Mouse (Mus musculus) hindbrain, embryonic 14.5 days (tissue): ENCODE results near the gene Mcm2. TPM values are rescaled to one million over a fixed set of nuclear protein-coding genes. Genes with fewer than 3 reads are reported as not detected.
A peak's percentile ranks its signal among the peaks of the same experiment; 100 is the strongest.

Experiments
- ATAC-seq: fragments of 200-750 bp; cut with Nextera tagmentation; 2 replicates; pipeline ENCODE4 v1.8.0; 2017; ENCODE audit warnings: moderate number of reproducible peaks, mild to moderate bottlenecking, moderate TSS enrichment, moderate library complexity; ENCODE audit not compliant: low FRiP score
- DNase-seq: peaks from one replicate; pipeline ENCODE4 v3.0.0-alpha.2; 2015; ENCODE audit warnings: low spot score
- H3K27ac ChIP-seq: fragments of 300-500 bp; sonication (generic); 2 replicates; pipeline ENCODE4 v1.5.1; 2014; ENCODE audit warnings: mild to moderate bottlenecking, moderate library complexity
- H3K27me3 ChIP-seq: fragments of 300-500 bp; sonication (generic); 2 replicates; pipeline ENCODE4 v1.6.1; 2014; ENCODE audit warnings: mild to moderate bottlenecking, low read length, mixed read lengths; ENCODE audit not compliant: control insufficient read depth, insufficient read depth
- H3K36me3 ChIP-seq: fragments of 300-500 bp; sonication (generic); replicated peaks from 2 replicates; pipeline ENCODE4 v1.6.1; 2014; ENCODE audit not compliant: control insufficient read depth, insufficient read depth
- H3K4me1 ChIP-seq: fragments of 300-500 bp; sonication (generic); replicated peaks from 2 replicates; pipeline ENCODE4 v1.6.1; 2014; ENCODE audit warnings: antibody characterized with exemption, low read length, mixed read lengths; ENCODE audit not compliant: control insufficient read depth, insufficient read depth
- H3K4me2 ChIP-seq: fragments of 300-500 bp; sonication (generic); replicated peaks from 2 replicates; pipeline ENCODE4 v1.6.1; 2014; ENCODE audit warnings: mild to moderate bottlenecking, moderate library complexity
- H3K4me3 ChIP-seq: fragments of 300-500 bp; sonication (generic); replicated peaks from 2 replicates; pipeline ENCODE4 v1.5.1; 2014; ENCODE audit warnings: mild to moderate bottlenecking, low read length
- H3K9ac ChIP-seq: fragments of 300-500 bp; sonication (generic); 2 replicates; pipeline ENCODE4 v1.6.1; 2014
- H3K9me3 ChIP-seq: fragments of 300-500 bp; sonication (generic); 2 replicates; pipeline ENCODE4 v1.6.1; 2016; ENCODE audit warnings: low read length; ENCODE audit not compliant: control insufficient read depth
- WGBS: fragments of 180-500 bp; shearing (Covaris S2); extraction: QIAGEN DNeasy Blood & Tissue Kit; methylation state at CpG from one replicate; pipeline ENCODE4 v1.1.7; 2014; 5-methylcytosine and 5-hydroxymethylcytosine counted together
- polyA plus RNA-seq: library from polyadenylated mRNA; unstranded; fragments of >200 nt; fragmentation: Nextera tagmentation; extraction: Ambion mirVana; gene quantifications from 2 replicates; pipeline ENCODE4 v1.2.1, GENCODE M21; 2014

Mcm2 gene
- polyA plus RNA-seq, 1 experiment from 2014 or later, result 27.0 TPM

DNA sequence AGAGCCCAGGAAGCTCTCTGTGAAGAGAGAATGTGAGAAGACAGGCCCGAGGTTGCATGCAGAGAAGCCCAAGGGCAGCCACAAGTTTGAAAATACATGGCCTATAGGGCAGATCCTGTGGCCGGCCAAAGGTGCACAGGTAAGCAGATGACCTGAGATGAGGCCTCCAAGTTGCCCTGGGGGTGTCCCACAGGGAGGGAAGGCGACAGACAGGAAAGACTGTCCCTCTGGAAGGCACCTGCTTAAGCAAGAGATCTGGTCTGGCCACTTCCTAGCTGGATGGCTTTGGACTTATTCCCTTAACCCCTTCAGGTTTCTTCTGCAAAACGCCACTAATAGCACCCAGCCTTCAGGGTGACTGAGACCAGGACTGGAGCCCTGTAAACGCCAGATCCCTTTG is 2.9 kb upstream of the Mcm2 start:
- ATAC-seq (peak; percentile 1; the same call in 1 of the 2 replicates), DNase-seq (no peak)
- Histone ChIP-seq H3K36me3 (no peaks in the 10 kb centered on the region), H3K27me3 (no peaks in the 10 kb centered on the region), H3K4me3 (peak overlapping the region; percentile 57), H3K4me2 (peak overlapping the region; percentile 98), H3K9ac (peak overlapping the region; percentile 75), H3K27ac (peak overlapping the region; percentile 66), H3K4me1 (peaks cover 26% of the 10 kb centered on the region), H3K9me3 (no peaks in the 10 kb centered on the region)
- WGBS, result 10% methylated on average over 5 of the region's 5 CpGs

DNA sequence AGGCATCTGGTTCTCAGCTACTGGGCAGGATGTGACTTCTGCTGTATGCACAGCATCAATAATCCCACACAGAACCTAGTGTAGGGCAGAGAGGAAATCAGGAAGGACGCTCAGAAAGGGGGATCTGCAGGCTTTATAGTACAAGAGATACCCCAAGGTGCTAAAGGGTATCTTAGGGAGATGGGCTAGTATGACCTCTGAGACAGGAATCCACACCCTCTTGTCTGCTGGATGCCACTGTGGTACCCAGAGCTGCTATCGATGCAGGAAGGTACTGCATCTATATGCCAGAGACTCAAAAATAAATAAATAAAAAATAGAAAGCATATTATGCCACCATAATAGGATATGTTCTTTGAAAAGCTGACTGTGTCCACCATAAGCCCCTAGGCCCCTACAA is 1.0 kb upstream of the Mcm2 start:
- H3K27me3 ChIP-seq, result no peaks in the 10 kb centered on the region
- ATAC-seq, result no peak
- H3K36me3 ChIP-seq, result no peaks in the 10 kb centered on the region; the same call in 1 of the 2 replicates
- H3K4me3 ChIP-seq, result no peak overlapping the region
- H3K27ac ChIP-seq, result no peak overlapping the region
- 95% methylated on average over 2 of the region's 2 CpGs for WGBS
- no peak for DNase-seq
- H3K4me2 ChIP-seq, result no peak overlapping the region
- H3K4me1 ChIP-seq, result peaks cover 26% of the 10 kb centered on the region
- no peaks in the 10 kb centered on the region for H3K9me3 ChIP-seq
- no peak overlapping the region for H3K9ac ChIP-seq

DNA sequence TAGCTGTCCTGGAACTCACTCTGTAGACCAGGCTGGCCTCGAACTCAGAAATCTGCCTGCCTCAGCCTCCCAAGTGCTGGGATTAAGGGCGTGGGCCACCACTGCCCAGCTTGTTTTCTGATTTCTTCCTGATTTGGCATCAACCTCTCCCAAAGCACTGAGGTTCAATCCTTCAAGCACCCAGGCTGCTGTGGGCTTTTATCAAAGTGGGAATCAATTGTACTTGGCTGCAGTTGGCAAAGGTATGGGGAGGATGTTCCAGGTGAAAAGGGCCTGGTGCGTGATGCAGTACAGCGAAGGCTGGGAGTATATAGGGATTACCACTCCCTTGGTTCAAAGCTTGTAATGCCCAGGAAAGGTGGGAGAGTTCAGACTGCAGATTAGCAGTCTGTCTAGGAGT is 506 bp upstream of the Mcm2 start:
- Histone ChIP-seq H3K27ac (no peak overlapping the region), H3K27me3 (no peaks in the 10 kb centered on the region), H3K9ac (no peak overlapping the region), H3K4me1 (peaks cover 24% of the 10 kb centered on the region), H3K4me2 (peak overlapping the region; percentile 88), H3K36me3 (no peaks in the 10 kb centered on the region; the same call in 1 of the 2 replicates), H3K4me3 (peak overlapping the region; percentile 49; the same call in 1 of the 2 replicates), H3K9me3 (no peaks in the 10 kb centered on the region)
- DNase-seq, result no peak
- WGBS, result 61% methylated on average over 4 of the region's 4 CpGs
- no peak for ATAC-seq

DNA sequence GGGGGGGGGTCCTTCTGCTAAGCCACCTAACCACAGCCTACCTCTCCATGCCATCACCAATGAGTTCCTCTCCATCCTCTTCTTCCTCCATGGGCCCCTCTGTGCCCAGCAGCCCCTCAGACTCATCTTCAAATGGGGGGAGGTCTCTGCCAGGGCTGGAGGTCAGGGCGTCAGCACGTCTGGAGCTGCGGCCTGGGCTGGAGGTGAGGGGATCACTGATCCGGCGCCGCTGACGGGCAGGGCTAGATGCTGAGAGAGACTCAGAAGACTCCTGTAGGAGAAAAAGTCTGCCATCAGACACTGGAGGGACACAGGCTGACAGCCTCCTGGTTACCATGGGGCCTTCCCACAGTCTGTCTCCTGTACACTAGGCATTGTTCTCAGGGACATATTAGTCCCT is 1.3 kb downstream of the Mcm2 start:
- Histone ChIP-seq H3K4me3 (no peak overlapping the region), H3K27me3 (no peaks in the 10 kb centered on the region), H3K9ac (no peak overlapping the region), H3K4me2 (peak overlapping the region; percentile 88), H3K9me3 (no peaks in the 10 kb centered on the region), H3K4me1 (peaks cover 10% of the 10 kb centered on the region), H3K36me3 (peaks cover 2% of the 10 kb centered on the region; the same call in 1 of the 2 replicates), H3K27ac (no peak overlapping the region)
- 60% methylated on average over 7 of the region's 7 CpGs for WGBS
- DNase-seq (no peak), ATAC-seq (no peak)

DNA sequence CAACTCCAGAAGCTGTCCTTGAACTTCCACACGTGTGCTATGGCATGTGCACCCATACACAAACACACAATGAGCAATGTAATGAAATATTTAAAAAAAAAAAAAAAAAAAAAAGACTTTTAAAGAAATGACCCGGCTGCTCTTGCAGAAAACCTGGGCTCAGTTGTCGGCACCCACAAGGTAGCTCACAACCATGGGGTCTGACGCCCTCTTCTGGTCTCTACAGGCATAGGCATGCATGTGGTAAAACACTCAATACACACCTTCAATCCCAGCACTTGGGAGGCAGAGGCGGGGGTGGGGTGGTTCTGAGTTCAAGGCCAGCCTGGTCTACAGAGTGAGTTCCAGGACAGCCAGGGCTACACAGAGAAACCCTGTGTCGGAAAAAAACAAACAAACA is 2.6 kb downstream of the Mcm2 start:
- no peaks in the 10 kb centered on the region for H3K9me3 ChIP-seq
- H3K4me1 ChIP-seq, result 0 out of 2 replicates have a peak, but pooled peaks cover 3% of the 10 kb centered on the region
- DNase-seq, result no peak
- ATAC-seq, result no peak
- no peak overlapping the region for H3K4me3 ChIP-seq
- H3K27ac ChIP-seq, result no peak overlapping the region
- WGBS, result 94% methylated on average over 6 of the region's 6 CpGs
- H3K4me2 ChIP-seq, result no peak overlapping the region
- H3K27me3 ChIP-seq, result no peaks in the 10 kb centered on the region
- peaks cover 8% of the 10 kb centered on the region; the same call in 1 of the 2 replicates for H3K36me3 ChIP-seq
- no peak overlapping the region for H3K9ac ChIP-seq

DNA sequence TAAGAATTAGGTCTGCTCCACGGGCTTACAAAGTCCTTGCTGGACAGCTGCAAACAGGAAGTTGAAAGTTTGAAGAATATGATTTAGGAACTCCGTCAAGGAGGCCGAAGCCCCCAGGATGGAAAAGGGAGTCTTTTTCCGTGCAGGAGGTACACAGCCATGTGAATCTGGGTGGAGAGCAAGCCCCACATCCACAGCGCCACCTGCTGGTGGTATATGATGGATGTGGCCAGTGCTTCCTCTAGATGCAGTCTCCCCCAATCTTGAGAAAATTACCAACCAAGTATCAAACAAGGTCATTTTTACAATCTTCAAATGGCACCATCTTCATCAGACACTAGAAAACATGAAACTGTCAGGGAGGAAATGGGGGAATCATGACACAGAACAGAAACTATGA is 5.0 kb downstream of the Mcm2 start:
- H3K9ac ChIP-seq, result no peak overlapping the region
- peak; percentile 79 for DNase-seq
- H3K36me3 ChIP-seq, result peaks cover 21% of the 10 kb centered on the region
- H3K9me3 ChIP-seq, result no peaks in the 10 kb centered on the region
- no peak overlapping the region for H3K27ac ChIP-seq
- WGBS, result 57% methylated on average over 5 of the region's 5 CpGs
- no peak for ATAC-seq
- H3K4me3 ChIP-seq, result no peak overlapping the region
- H3K4me2 ChIP-seq, result no peak overlapping the region
- H3K27me3 ChIP-seq, result no peaks in the 10 kb centered on the region
- H3K4me1 ChIP-seq, result 0 out of 2 replicates have a peak, but pooled peaks cover 3% of the 10 kb centered on the region

DNA sequence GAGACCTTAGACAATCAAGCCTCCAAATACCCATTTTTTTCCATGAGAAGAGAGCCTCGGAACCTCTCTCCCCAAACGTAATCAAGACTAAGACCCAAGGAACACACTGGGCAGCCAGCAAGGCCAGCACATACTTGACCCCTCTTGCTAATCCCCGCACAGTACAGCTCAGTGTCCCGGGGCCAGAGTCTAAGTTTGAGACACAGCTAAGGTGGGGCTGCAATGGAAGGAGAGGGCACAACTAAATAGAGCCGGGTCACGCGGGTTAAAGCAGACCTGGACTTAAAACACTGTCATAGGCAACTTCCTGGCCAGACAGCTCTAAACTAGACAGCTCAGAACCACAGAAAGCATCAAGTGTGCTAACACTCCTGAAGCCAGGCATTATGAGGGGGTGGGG is 7.7 kb downstream of the Mcm2 start:
- no peak overlapping the region for H3K27ac ChIP-seq
- 94% methylated on average over 7 of the region's 7 CpGs for WGBS
- H3K27me3 ChIP-seq, result no peaks in the 10 kb centered on the region
- H3K9ac ChIP-seq, result no peak overlapping the region
- H3K4me2 ChIP-seq, result no peak overlapping the region
- ATAC-seq (no peak), DNase-seq (no peak)
- H3K9me3 ChIP-seq, result no peaks in the 10 kb centered on the region
- H3K4me3 ChIP-seq, result no peak overlapping the region
- H3K4me1 ChIP-seq, result 0 out of 2 replicates have a peak, but pooled peaks cover 5% of the 10 kb centered on the region
- H3K36me3 ChIP-seq, result peaks cover 30% of the 10 kb centered on the region

DNA sequence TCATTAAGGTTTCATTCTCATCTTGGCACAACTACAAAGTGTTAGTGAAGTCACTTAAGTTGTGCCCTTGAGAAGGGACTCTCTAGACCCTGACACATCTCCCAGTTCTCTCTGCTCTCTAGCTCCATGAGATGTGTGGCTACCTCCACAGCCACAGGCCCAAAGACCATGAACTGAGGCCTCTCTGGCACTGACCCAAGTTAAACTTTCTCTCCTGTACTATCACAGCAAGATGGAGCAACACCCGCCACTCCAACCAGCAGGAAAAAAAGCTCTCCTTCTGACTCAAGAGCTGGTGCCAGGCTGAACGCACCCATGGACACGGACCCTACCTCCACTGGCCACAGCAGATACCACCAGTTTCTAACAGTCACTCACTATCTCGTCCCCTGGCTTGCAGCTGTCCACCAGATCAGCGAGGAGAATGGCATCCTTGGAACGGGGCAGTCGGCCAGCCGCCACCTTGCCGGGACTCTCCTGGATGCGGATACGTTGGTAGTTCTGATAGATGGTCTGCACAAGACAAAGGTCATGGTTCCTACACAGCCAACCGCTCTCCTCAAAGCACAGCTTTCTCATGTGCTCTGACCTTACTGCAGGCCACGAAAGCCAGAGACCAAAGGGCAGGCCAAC is 9.1 kb downstream of the Mcm2 start:
- Histone ChIP-seq H3K9ac (no peak overlapping the region), H3K4me3 (no peak overlapping the region), H3K27me3 (no peaks in the 10 kb centered on the region), H3K9me3 (no peaks in the 10 kb centered on the region), H3K27ac (no peak overlapping the region), H3K4me2 (no peak overlapping the region), H3K4me1 (0 out of 2 replicates have a peak, but pooled peaks cover 5% of the 10 kb centered on the region), H3K36me3 (peaks cover 33% of the 10 kb centered on the region)
- ATAC-seq, result no peak
- DNase-seq, result no peak
- WGBS, result 94% methylated on average over 13 of the region's 13 CpGs

DNA sequence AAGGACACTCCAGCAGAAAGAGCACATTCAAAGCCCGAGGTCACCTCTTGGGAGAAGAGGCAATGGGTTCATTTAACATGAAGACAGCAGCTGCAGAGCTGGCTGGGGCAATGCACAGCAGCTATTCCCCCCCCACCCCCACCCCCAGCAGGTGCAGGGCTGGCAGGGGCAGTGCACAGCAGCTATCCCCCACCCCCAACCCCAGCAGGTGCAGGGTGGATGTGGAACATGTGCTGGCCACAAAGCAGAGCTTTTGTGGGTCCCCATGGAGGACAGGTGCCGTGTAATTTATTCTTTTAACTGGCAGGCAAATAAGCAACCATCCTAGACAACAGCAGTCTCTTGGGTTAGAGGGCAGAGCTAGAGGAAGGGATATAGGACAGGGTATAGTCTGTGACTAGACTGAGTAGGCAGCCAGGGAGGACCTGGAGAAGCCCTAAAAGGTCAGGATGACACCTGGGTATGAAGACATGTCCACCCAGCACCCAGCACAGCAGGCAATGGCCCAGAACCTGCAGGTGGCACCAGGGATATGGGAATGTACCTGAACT is 12.1 kb downstream of the Mcm2 start:
- WGBS, result 57% methylated on average over 2 of the region's 2 CpGs
- Histone ChIP-seq H3K9me3 (no peaks in the 10 kb centered on the region), H3K36me3 (peaks cover 27% of the 10 kb centered on the region), H3K27me3 (no peaks in the 10 kb centered on the region), H3K4me2 (no peak overlapping the region), H3K4me1 (0 out of 2 replicates have a peak, but pooled peaks cover 5% of the 10 kb centered on the region), H3K9ac (no peak overlapping the region), H3K27ac (0 out of 2 replicates have a peak overlapping the region, but pooled peaks have one; percentile 26), H3K4me3 (no peak overlapping the region)
- ATAC-seq (peak; percentile 55), DNase-seq (no peak)
